Mouse (Mus musculus) stomach, embryonic 14.5 days (tissue): ENCODE results near the gene Bub1. TPM values are rescaled to one million over a fixed set of nuclear protein-coding genes. Genes with fewer than 3 reads are reported as not detected.

Experiments
- ATAC-seq: fragments of 200-750 bp; cut with Nextera tagmentation; 2 replicates; pipeline ENCODE4 v1.8.0; 2017; ENCODE audit warnings: low read depth, moderate TSS enrichment; ENCODE audit not compliant: insufficient number of reproducible peaks, insufficient read depth, low FRiP score
- H3K27ac ChIP-seq: fragments of 300-500 bp; sonication (generic); 2 replicates; pipeline ENCODE4 v1.5.1; 2014; ENCODE audit warnings: mild to moderate bottlenecking, low read length, moderate library complexity, mixed read lengths
- H3K27me3 ChIP-seq: fragments of 300-500 bp; sonication (generic); 2 replicates; pipeline ENCODE4 v1.6.1; 2014; ENCODE audit warnings: low read length, control low read depth, mixed read lengths; ENCODE audit not compliant: control insufficient read depth, insufficient read depth
- H3K36me3 ChIP-seq: fragments of 300-500 bp; sonication (generic); 2 replicates; pipeline ENCODE4 v1.6.1; 2014; ENCODE audit warnings: mild to moderate bottlenecking, control low read depth, low read length, moderate library complexity, mixed read lengths; ENCODE audit not compliant: control insufficient read depth, insufficient read depth
- H3K4me1 ChIP-seq: fragments of 300-500 bp; sonication (generic); 2 replicates; pipeline ENCODE4 v1.6.1; 2014; ENCODE audit warnings: low read length, control low read depth, mixed read lengths; ENCODE audit not compliant: control insufficient read depth, insufficient read depth
- H3K4me2 ChIP-seq: fragments of 300-500 bp; sonication (generic); replicated peaks from 2 replicates; pipeline ENCODE4 v1.6.1; 2014; ENCODE audit warnings: low read depth, low read length, control low read depth
- H3K4me3 ChIP-seq: fragments of 300-500 bp; sonication (generic); 2 replicates; pipeline ENCODE4 v1.5.1; 2014; ENCODE audit warnings: low read depth, low read length, control low read depth
- H3K9ac ChIP-seq: fragments of 300-500 bp; sonication (generic); replicated peaks from 2 replicates; pipeline ENCODE4 v1.6.1; 2014; ENCODE audit warnings: low read depth, mild to moderate bottlenecking, control low read depth, low read length, moderate library complexity, mixed read lengths
- H3K9me3 ChIP-seq: fragments of 300-500 bp; sonication (generic); 2 replicates; pipeline ENCODE4 v1.6.1; 2016; ENCODE audit warnings: low read depth, low read length, control low read depth; ENCODE audit not compliant: control insufficient read depth
- WGBS: fragments of 180-500 bp; shearing (Covaris S2); extraction: QIAGEN DNeasy Blood & Tissue Kit; methylation state at CpG from one replicate; pipeline ENCODE4 v1.1.7; 2014; 5-methylcytosine and 5-hydroxymethylcytosine counted together
- polyA plus RNA-seq: library from polyadenylated mRNA; unstranded; fragments of >200 nt; fragmentation: Nextera tagmentation; extraction: Ambion mirVana; gene quantifications from 2 replicates; pipeline ENCODE4 v1.2.1, GENCODE M21; 2014

The Bub1 gene
- 24.7 and 27.5 TPM in 2 replicates for polyA plus RNA-seq

DNA sequence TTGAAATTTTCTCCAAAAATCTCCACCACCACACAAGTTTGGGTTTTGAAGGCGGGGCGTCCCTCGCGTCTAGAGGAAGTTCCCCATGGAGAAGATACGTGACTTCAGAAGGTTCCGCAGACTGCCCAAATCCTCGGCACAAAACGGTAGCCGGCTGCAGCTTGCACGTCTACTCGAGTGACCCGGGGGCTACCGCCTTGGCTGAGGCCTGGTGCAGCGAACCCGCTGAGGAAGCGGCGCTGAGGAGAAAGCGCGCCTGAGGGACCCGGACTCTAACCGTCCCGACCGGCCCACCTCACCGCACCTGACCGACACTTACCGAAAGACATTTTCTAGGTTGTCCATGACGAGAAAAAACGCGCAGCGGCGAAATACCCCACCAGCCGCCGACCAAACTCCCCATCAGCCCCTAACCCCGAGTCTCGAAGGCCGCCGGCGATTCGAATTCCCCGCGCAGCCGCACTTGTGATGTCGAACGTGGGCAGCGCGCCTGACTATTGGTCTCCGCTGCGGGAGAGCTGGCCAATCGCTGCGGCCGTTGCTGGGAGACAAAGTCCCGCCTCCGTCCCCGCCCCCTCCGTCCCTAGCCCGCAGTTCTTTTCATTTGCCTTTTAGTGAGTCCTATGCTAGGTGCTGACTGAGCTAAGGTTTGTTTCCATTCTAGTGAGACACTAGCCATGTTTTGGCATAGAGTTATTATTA is at the start of gene Bub1:
Gene Bub1 (minus strand): TSS at position 465 of the 702 bp plus-strand sequence.
- Histone ChIP-seq H3K27me3 (no peaks in the 10 kb centered on the region), H3K27ac (no peak within 1 kb of the TSS), H3K4me2 (peak within 1 kb of the TSS; percentile 70), H3K9me3 (no peaks in the 10 kb centered on the region), H3K9ac (peak within 1 kb of the TSS; percentile 53), H3K4me3 (peak within 1 kb of the TSS; percentile 73), H3K4me1 (0 out of 2 replicates have a peak, but pooled peaks cover 5% of the 10 kb centered on the region), H3K36me3 (peaks cover 6% of the 10 kb centered on the region; the same call in 1 of the 2 replicates)
- ATAC-seq: peak; percentile 96
- under 1% methylated on average over 56 of the region's 56 CpGs for WGBS

DNA sequence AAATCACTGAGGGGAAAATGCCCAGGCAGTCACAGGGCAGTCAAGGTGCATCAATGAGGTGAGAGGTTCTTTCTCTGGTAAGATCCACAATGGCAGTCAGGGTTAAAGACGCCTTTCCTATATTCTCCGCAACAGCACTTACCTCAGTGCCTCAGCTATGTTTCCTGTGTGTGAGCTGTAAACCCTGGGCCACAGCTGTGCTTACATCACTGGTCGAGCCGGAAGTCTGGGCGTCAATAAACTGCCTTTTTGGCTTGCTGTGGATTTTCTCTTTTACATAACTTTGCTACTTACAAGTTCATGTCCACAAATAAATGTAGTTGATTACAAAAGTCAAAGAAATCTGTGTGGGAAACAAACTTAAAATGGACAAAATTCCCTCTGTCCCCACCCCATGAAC is 49.4 kb upstream of the Bub1 start:
- H3K4me1 ChIP-seq: no peaks in the 10 kb centered on the region
- no peaks in the 10 kb centered on the region for H3K27me3 ChIP-seq
- H3K4me3 ChIP-seq: no peak overlapping the region
- no peaks in the 10 kb centered on the region for H3K36me3 ChIP-seq
- no peak overlapping the region for H3K27ac ChIP-seq
- H3K4me2 ChIP-seq: no peak overlapping the region
- WGBS: 61% methylated on average over 5 of the region's 5 CpGs
- no peak for ATAC-seq
- H3K9me3 ChIP-seq: no peaks in the 10 kb centered on the region
- H3K9ac ChIP-seq: no peak overlapping the region

DNA sequence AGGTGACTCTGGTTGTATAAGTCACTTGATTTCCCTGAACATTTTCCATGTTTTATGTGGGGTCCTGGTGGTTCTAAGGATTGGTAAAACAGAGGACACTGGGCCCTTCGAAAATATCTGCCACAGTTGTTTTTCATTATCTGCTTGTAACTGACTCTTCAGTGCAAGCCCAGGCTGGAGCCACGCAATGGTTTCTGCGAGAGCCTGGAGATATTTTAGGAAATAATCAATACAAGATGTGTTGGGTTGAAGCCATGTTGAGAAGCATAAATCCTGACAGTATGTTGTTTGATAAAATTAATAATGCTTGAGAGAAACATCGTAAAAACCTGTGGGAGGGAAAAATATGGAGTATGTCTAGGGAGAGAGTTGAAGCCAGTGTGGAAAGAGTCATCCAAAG is 32.7 kb upstream of the Bub1 start:
- WGBS: 75% methylated on average over 4 of the region's 4 CpGs
- ATAC-seq: no peak
- Histone ChIP-seq H3K27me3 (no peaks in the 10 kb centered on the region), H3K9ac (no peak overlapping the region), H3K4me2 (no peak overlapping the region), H3K27ac (no peak overlapping the region), H3K4me3 (no peak overlapping the region), H3K9me3 (no peaks in the 10 kb centered on the region), H3K36me3 (no peaks in the 10 kb centered on the region), H3K4me1 (no peaks in the 10 kb centered on the region)

DNA sequence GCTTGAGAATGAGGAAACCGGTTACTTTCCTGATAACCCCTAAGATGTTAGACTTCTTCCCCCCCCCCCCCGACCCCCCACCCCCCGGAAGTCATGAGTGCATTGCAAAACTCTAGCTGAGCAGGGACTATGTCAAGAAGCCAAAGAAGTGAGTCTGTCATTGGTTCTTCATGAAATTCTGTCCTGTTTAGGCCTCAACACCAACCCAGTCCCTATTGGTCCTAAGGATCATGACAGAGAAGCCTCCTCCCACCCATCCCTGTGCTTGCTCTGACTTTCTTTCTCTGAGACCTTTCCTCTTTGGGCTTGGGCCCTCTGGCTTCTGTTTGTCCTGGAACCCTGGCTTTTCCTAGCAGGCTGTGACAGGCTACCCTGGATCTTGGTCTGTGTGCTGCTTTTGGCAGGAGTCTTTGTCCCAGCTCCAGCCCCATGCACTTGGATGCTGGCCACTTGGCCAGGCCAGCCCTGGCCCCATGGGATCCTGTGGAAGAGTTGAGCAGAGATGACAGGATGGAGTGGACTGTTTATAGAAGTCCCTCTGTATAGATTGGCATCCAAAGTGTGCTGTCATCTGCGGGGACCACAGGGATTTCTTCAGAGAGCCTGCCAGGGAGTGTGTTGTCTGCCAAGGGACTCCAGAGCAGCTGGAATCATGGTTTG is 22.8 kb upstream of the Bub1 start:
- ATAC-seq: peak; percentile 18; the same call in 1 of the 2 replicates
- H3K9me3 ChIP-seq: no peaks in the 10 kb centered on the region
- H3K9ac ChIP-seq: no peak overlapping the region
- no peak overlapping the region for H3K4me2 ChIP-seq
- no peak overlapping the region for H3K27ac ChIP-seq
- no peaks in the 10 kb centered on the region for H3K27me3 ChIP-seq
- no peaks in the 10 kb centered on the region for H3K4me1 ChIP-seq
- 62% methylated on average over 4 of the region's 4 CpGs for whole genome bisulfite sequencing
- no peak overlapping the region for H3K4me3 ChIP-seq
- no peaks in the 10 kb centered on the region for H3K36me3 ChIP-seq

DNA sequence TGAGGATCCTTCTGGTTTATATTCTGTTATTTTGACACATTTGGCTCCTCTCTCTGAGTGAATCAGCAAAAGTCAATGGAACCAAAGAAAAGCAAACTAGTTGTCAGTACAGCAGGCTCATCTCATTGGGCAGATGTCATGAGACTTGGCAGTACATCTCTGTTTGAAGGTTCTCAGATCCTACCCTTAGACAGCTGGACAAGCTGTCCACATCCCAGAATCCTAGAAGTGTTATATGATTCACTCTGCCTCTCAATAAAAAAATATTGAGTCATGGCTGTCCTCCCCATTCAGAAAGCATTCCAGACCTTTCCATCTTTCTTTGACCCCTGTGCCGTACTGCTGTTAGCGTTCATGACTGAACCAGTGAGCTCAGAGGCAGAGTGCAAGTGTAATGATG is 18.7 kb upstream of the Bub1 start:
- no peaks in the 10 kb centered on the region for H3K4me1 ChIP-seq
- no peak overlapping the region for H3K4me3 ChIP-seq
- no peaks in the 10 kb centered on the region for H3K27me3 ChIP-seq
- H3K36me3 ChIP-seq: no peaks in the 10 kb centered on the region
- H3K27ac ChIP-seq: no peak overlapping the region
- H3K4me2 ChIP-seq: no peak overlapping the region
- 59% methylated on average over 2 of the region's 2 CpGs for WGBS
- H3K9ac ChIP-seq: no peak overlapping the region
- no peak for ATAC-seq
- no peaks in the 10 kb centered on the region for H3K9me3 ChIP-seq

DNA sequence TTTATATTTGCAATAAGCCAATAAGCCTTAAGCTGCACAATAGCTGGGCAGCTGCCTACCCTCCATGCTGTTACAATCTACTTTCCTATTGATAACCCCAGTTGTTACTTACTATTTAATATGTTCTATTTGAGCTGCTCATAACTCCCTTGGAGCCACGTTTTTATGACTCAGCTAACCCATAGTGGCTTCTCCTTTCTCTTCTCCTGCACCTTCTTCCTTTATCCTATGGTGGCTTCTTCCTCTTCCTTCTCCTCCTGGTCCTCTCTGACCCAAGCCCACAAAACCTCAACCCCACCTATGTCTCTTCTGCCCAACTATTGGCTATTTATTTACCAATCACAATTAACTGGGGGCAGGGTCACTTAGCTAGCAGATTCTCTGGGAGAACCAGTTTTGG is 14.9 kb upstream of the Bub1 start:
- no peak overlapping the region for H3K27ac ChIP-seq
- no peaks in the 10 kb centered on the region for H3K27me3 ChIP-seq
- 45% methylated on average over 1 of the region's 1 CpGs for WGBS
- no peaks in the 10 kb centered on the region for H3K4me1 ChIP-seq
- ATAC-seq: no peak
- H3K4me3 ChIP-seq: no peak overlapping the region
- H3K36me3 ChIP-seq: no peaks in the 10 kb centered on the region
- no peak overlapping the region for H3K4me2 ChIP-seq
- H3K9ac ChIP-seq: no peak overlapping the region
- H3K9me3 ChIP-seq: no peaks in the 10 kb centered on the region

DNA sequence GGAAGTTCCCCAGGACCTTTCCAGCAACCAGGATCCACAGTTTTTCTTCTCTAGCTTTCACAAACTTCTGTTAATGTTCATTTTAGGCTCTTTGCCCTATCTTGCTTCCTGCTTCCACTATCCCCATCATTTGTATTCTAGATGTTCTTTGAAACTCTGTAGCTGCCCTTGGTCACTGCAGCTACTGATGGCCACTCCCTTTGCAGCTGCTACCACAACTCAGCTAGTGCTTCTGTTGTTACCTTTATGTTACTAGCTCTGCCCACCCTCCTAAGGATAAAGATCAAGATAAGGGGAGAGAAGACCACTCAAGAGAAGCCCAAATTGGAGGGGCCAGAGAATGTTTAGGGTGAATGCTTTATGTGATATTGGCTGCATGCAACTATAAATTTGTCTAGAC is 14.3 kb upstream of the Bub1 start:
- no peaks in the 10 kb centered on the region for H3K27me3 ChIP-seq
- H3K4me1 ChIP-seq: no peaks in the 10 kb centered on the region
- no peak overlapping the region for H3K27ac ChIP-seq
- no peak overlapping the region for H3K4me2 ChIP-seq
- H3K9me3 ChIP-seq: no peaks in the 10 kb centered on the region
- no peaks in the 10 kb centered on the region for H3K36me3 ChIP-seq
- H3K9ac ChIP-seq: no peak overlapping the region
- no peak for ATAC-seq
- no peak overlapping the region for H3K4me3 ChIP-seq

DNA sequence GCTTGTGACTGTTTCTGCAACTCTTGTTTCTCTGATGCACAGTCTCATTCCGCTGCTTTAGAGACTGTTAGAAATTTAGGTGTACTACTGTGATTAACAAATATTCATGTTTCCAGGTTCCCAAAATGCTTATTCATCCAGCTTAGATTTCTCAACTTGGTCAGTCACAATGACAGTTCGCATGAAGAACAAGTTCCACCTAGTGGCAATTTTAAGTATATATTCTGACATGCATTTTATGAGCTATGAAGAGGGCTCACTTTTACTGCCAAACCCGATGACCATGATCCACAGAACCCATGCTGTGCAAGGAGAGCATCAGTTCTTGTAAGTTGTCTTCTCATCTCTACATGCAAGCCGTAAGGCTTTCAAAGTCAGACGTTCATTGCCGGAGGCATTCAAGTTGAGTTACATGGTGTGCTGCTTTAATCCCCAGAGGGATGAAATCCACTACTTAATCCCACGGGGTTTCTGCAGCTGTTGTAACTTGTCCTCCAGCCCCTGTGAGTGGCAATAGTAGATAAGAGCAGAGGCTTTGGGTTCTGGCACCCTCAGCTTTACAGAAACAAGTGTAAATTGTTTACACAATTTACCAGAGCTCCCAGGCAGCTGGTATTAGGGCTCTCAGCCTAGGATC is 13.8 kb upstream of the Bub1 start:
- Histone ChIP-seq H3K27me3 (0 out of 2 replicates have a peak, but pooled peaks cover 2% of the 10 kb centered on the region), H3K4me3 (no peak overlapping the region), H3K9ac (no peak overlapping the region), H3K4me1 (no peaks in the 10 kb centered on the region), H3K9me3 (no peaks in the 10 kb centered on the region), H3K27ac (no peak overlapping the region), H3K36me3 (no peaks in the 10 kb centered on the region), H3K4me2 (no peak overlapping the region)
- no peak for ATAC-seq
- 43% methylated on average over 7 of the region's 7 CpGs for WGBS
